Mouse (Mus musculus): ENCODE measurements around the gene Plekhm3. TPM values are rescaled to one million over a fixed set of nuclear protein-coding genes. Genes with fewer than 3 reads are reported as not detected.

Plekhm3 gene
- polyA plus RNA-seq, 1 experiment from 2014 or later: 6.0 TPM

GRCm38 (mm10) chr1:64852272-64852671 is 104.4 kb downstream of the Plekhm3 start:
- Histone ChIP-seq H3K4me1 (replicated peaks; ENCODE audit: control insufficient read depth, insufficient read depth, low read length) (peaks cover 9% of the 10 kb centered on the region; the same call in 1 of the 2 replicates), H3K9ac (ENCODE audit: low read length) (no peak overlapping the region), H3K27me3 (ENCODE audit: control insufficient read depth, insufficient read depth, low read depth, low read length) (no peaks in the 10 kb centered on the region), H3K4me3 (ENCODE audit: low read length) (no peak overlapping the region), H3K27ac (ENCODE audit: low read length) (no peak overlapping the region), H3K4me2 (ENCODE audit: low read depth, low read length) (no peak overlapping the region), H3K36me3 (ENCODE audit: control insufficient read depth, insufficient read depth, low read length) (no peaks in the 10 kb centered on the region), H3K9me3 (ENCODE audit: control insufficient read depth, low read length) (no peaks in the 10 kb centered on the region)
- WGBS: 70% methylated on average over 2 of the region's 2 CpGs
- ATAC-seq (ENCODE audit: low read depth): no peak; the same call in 1 of the 2 replicates

GRCm38 (mm10) chr1:64850345-64850744 is 106.3 kb downstream of the Plekhm3 start:
- H3K9me3 ChIP-seq (ENCODE audit: control insufficient read depth, low read length): no peaks in the 10 kb centered on the region
- H3K4me1 ChIP-seq (replicated peaks; ENCODE audit: control insufficient read depth, insufficient read depth, low read length): peaks cover 9% of the 10 kb centered on the region; the same call in 1 of the 2 replicates
- H3K4me2 ChIP-seq (ENCODE audit: low read depth, low read length): no peak overlapping the region
- no peak overlapping the region for H3K9ac ChIP-seq (ENCODE audit: low read length)
- no peak overlapping the region for H3K4me3 ChIP-seq (ENCODE audit: low read length)
- WGBS: 44% methylated on average over 2 of the region's 2 CpGs
- H3K27me3 ChIP-seq (ENCODE audit: control insufficient read depth, insufficient read depth, low read depth, low read length): no peaks in the 10 kb centered on the region
- no peak for ATAC-seq (ENCODE audit: low read depth)
- no peaks in the 10 kb centered on the region for H3K36me3 ChIP-seq (ENCODE audit: control insufficient read depth, insufficient read depth, low read length)
- H3K27ac ChIP-seq (ENCODE audit: low read length): no peak overlapping the region

GRCm38 (mm10) chr1:64848996-64849395 is 107.6 kb downstream of the Plekhm3 start:
- no peak overlapping the region for H3K27ac ChIP-seq (ENCODE audit: low read length)

GRCm38 (mm10) chr1:64848081-64848480 is 108.5 kb downstream of the Plekhm3 start:
- Histone ChIP-seq H3K9ac (ENCODE audit: low read length) (no peak overlapping the region), H3K9me3 (ENCODE audit: control insufficient read depth, low read length) (no peaks in the 10 kb centered on the region), H3K36me3 (ENCODE audit: control insufficient read depth, insufficient read depth, low read length) (no peaks in the 10 kb centered on the region), H3K27ac (ENCODE audit: low read length) (no peak overlapping the region), H3K27me3 (ENCODE audit: control insufficient read depth, insufficient read depth, low read depth, low read length) (no peaks in the 10 kb centered on the region), H3K4me1 (replicated peaks; ENCODE audit: control insufficient read depth, insufficient read depth, low read length) (peaks cover 9% of the 10 kb centered on the region; the same call in 1 of the 2 replicates), H3K4me2 (ENCODE audit: low read depth, low read length) (no peak overlapping the region), H3K4me3 (ENCODE audit: low read length) (no peak overlapping the region)
- ATAC-seq (ENCODE audit: low read depth): no peak
- 54% methylated on average over 7 of the region's 7 CpGs for WGBS

More at GRCm38 (mm10) chr1:64848996-64849395, 107.6 kb downstream of the Plekhm3 start:
- WGBS: 32% methylated on average over 1 of the region's 1 CpGs
- ATAC-seq (ENCODE audit: low read depth): no peak
- Histone ChIP-seq H3K9me3 (ENCODE audit: control insufficient read depth, low read length) (no peaks in the 10 kb centered on the region), H3K9ac (ENCODE audit: low read length) (no peak overlapping the region), H3K27me3 (ENCODE audit: control insufficient read depth, insufficient read depth, low read depth, low read length) (no peaks in the 10 kb centered on the region), H3K4me3 (ENCODE audit: low read length) (no peak overlapping the region), H3K4me1 (replicated peaks; ENCODE audit: control insufficient read depth, insufficient read depth, low read length) (peaks cover 9% of the 10 kb centered on the region; the same call in 1 of the 2 replicates), H3K4me2 (ENCODE audit: low read depth, low read length) (no peak overlapping the region), H3K36me3 (ENCODE audit: control insufficient read depth, insufficient read depth, low read length) (no peaks in the 10 kb centered on the region)

GRCm38 (mm10) chr1:64847565-64847964 is 109.1 kb downstream of the Plekhm3 start:
- Histone ChIP-seq H3K4me3 (ENCODE audit: low read length) (no peak overlapping the region), H3K36me3 (ENCODE audit: control insufficient read depth, insufficient read depth, low read length) (no peaks in the 10 kb centered on the region), H3K9ac (ENCODE audit: low read length) (no peak overlapping the region), H3K27me3 (ENCODE audit: control insufficient read depth, insufficient read depth, low read depth, low read length) (no peaks in the 10 kb centered on the region), H3K4me1 (replicated peaks; ENCODE audit: control insufficient read depth, insufficient read depth, low read length) (peaks cover 9% of the 10 kb centered on the region; the same call in 1 of the 2 replicates), H3K4me2 (ENCODE audit: low read depth, low read length) (no peak overlapping the region), H3K27ac (ENCODE audit: low read length) (no peak overlapping the region), H3K9me3 (ENCODE audit: control insufficient read depth, low read length) (no peaks in the 10 kb centered on the region)
- no peak for ATAC-seq (ENCODE audit: low read depth)

GRCm38 (mm10) chr1:64844978-64845377 is 111.6 kb downstream of the Plekhm3 start:
- H3K9ac ChIP-seq (ENCODE audit: low read length): no peak overlapping the region
- H3K4me1 ChIP-seq (replicated peaks; ENCODE audit: control insufficient read depth, insufficient read depth, low read length): peaks cover 9% of the 10 kb centered on the region; the same call in 1 of the 2 replicates
- H3K4me2 ChIP-seq (ENCODE audit: low read depth, low read length): no peak overlapping the region
- H3K36me3 ChIP-seq (ENCODE audit: control insufficient read depth, insufficient read depth, low read length): no peaks in the 10 kb centered on the region
- H3K9me3 ChIP-seq (ENCODE audit: control insufficient read depth, low read length): no peaks in the 10 kb centered on the region
- H3K4me3 ChIP-seq (ENCODE audit: low read length): no peak overlapping the region
- H3K27me3 ChIP-seq (ENCODE audit: control insufficient read depth, insufficient read depth, low read depth, low read length): no peaks in the 10 kb centered on the region
- ATAC-seq (ENCODE audit: low read depth): no peak
- H3K27ac ChIP-seq (ENCODE audit: low read length): no peak overlapping the region
- 88% methylated on average over 3 of the region's 3 CpGs for WGBS

GRCm38 (mm10) chr1:64843900-64844616 is 112.6 kb downstream of the Plekhm3 start:
- Histone ChIP-seq H3K27ac (ENCODE audit: low read length) (no peak overlapping the region), H3K9ac (ENCODE audit: low read length) (no peak overlapping the region), H3K4me1 (replicated peaks; ENCODE audit: control insufficient read depth, insufficient read depth, low read length) (peaks cover 3% of the 10 kb centered on the region; the same call in 1 of the 2 replicates), H3K36me3 (ENCODE audit: control insufficient read depth, insufficient read depth, low read length) (no peaks in the 10 kb centered on the region), H3K27me3 (ENCODE audit: control insufficient read depth, insufficient read depth, low read depth, low read length) (no peaks in the 10 kb centered on the region), H3K4me2 (ENCODE audit: low read depth, low read length) (no peak overlapping the region), H3K4me3 (ENCODE audit: low read length) (no peak overlapping the region), H3K9me3 (ENCODE audit: control insufficient read depth, low read length) (no peaks in the 10 kb centered on the region)
- WGBS: 50% methylated on average over 3 of the region's 3 CpGs
- no peak for ATAC-seq (ENCODE audit: low read depth)

- WGBS: 27% methylated on average over 1 of the region's 1 CpGs
- Histone ChIP-seq H3K4me1 (replicated peaks; ENCODE audit: control insufficient read depth, insufficient read depth, low read length) (no peaks in the 10 kb centered on the region; the same call in 1 of the 2 replicates), H3K27me3 (ENCODE audit: control insufficient read depth, insufficient read depth, low read depth, low read length) (no peaks in the 10 kb centered on the region), H3K4me2 (ENCODE audit: low read depth, low read length) (no peak overlapping the region), H3K9me3 (ENCODE audit: control insufficient read depth, low read length) (no peaks in the 10 kb centered on the region), H3K36me3 (ENCODE audit: control insufficient read depth, insufficient read depth, low read length) (no peaks in the 10 kb centered on the region), H3K27ac (ENCODE audit: low read length) (no peak overlapping the region), H3K4me3 (ENCODE audit: low read length) (no peak overlapping the region), H3K9ac (ENCODE audit: low read length) (no peak overlapping the region)
- no peak for ATAC-seq (ENCODE audit: low read depth)
Measured at GRCm38 (mm10) chr1:64840930-64841329, 115.7 kb downstream of the Plekhm3 start.

GRCm38 (mm10) chr1:64836584-64836983 is 120.0 kb downstream of the Plekhm3 start:
- Histone ChIP-seq H3K27ac (ENCODE audit: low read length) (no peak overlapping the region), H3K4me3 (ENCODE audit: low read length) (no peak overlapping the region), H3K4me1 (replicated peaks; ENCODE audit: control insufficient read depth, insufficient read depth, low read length) (no peaks in the 10 kb centered on the region), H3K9ac (ENCODE audit: low read length) (no peak overlapping the region), H3K36me3 (ENCODE audit: control insufficient read depth, insufficient read depth, low read length) (no peaks in the 10 kb centered on the region), H3K9me3 (ENCODE audit: control insufficient read depth, low read length) (no peaks in the 10 kb centered on the region), H3K4me2 (ENCODE audit: low read depth, low read length) (no peak overlapping the region), H3K27me3 (ENCODE audit: control insufficient read depth, insufficient read depth, low read depth, low read length) (no peaks in the 10 kb centered on the region)
- 82% methylated on average over 5 of the region's 5 CpGs for WGBS
- ATAC-seq (ENCODE audit: low read depth): no peak
